Mouse (Mus musculus) midbrain, postnatal 0 days (tissue): ENCODE results near the gene Pacrg. TPM values are rescaled to one million over a fixed set of nuclear protein-coding genes. Genes with fewer than 3 reads are reported as not detected.

ENCODE experiments used
- ATAC-seq: fragments of 200-750 bp; cut with Nextera tagmentation; 2 replicates; pipeline ENCODE4 v1.8.0; 2017; ENCODE audit warnings: moderate number of reproducible peaks, mild to moderate bottlenecking, moderate TSS enrichment, moderate library complexity; ENCODE audit not compliant: low FRiP score
- DNase-seq: peaks from one replicate; pipeline ENCODE4 v3.0.0-alpha.2; 2015; ENCODE audit warnings: low spot score
- H3K27ac ChIP-seq: fragments of 300-500 bp; sonication (generic); 2 replicates; pipeline ENCODE4 v1.5.1; 2014; ENCODE audit warnings: low read depth, mild to moderate bottlenecking, low read length, mixed read lengths
- H3K27me3 ChIP-seq: fragments of 300-500 bp; sonication (generic); 2 replicates; pipeline ENCODE4 v1.6.1; 2014; ENCODE audit warnings: low read length, control low read depth, mixed read lengths; ENCODE audit not compliant: insufficient read depth
- H3K36me3 ChIP-seq: fragments of 300-500 bp; sonication (generic); 2 replicates; pipeline ENCODE4 v1.6.1; 2014; ENCODE audit warnings: low read length, control low read depth, mixed read lengths; ENCODE audit not compliant: insufficient read depth
- H3K4me1 ChIP-seq: fragments of 300-500 bp; sonication (generic); 2 replicates; pipeline ENCODE4 v1.6.1; 2014; ENCODE audit warnings: mild to moderate bottlenecking, control low read depth, antibody characterized with exemption, low read length, mixed read lengths; ENCODE audit not compliant: insufficient read depth
- H3K4me2 ChIP-seq: fragments of 300-500 bp; sonication (generic); 2 replicates; pipeline ENCODE4 v1.6.1; 2014; ENCODE audit warnings: low read depth, mild to moderate bottlenecking, low read length, mixed read lengths; ENCODE audit not compliant: poor library complexity, severe bottlenecking
- H3K4me3 ChIP-seq: fragments of 300-500 bp; sonication (generic); 2 replicates; pipeline ENCODE4 v1.5.1; 2014; ENCODE audit warnings: low read depth, mild to moderate bottlenecking, low read length, moderate library complexity
- H3K9ac ChIP-seq: fragments of 300-500 bp; sonication (generic); replicated peaks from 2 replicates; pipeline ENCODE4 v1.6.1; 2014; ENCODE audit warnings: mild to moderate bottlenecking, low read length, moderate library complexity, mixed read lengths; ENCODE audit not compliant: poor library complexity, severe bottlenecking
- H3K9me3 ChIP-seq: fragments of 300-500 bp; sonication (generic); 2 replicates; pipeline ENCODE4 v1.6.1; 2016; ENCODE audit warnings: low read length, control low read depth
- CTCF ChIP-seq: IDR thresholded peaks from 2 replicates; pipeline ENCODE4 v1.5.1; 2016; ENCODE audit warnings: antibody characterized with exemption, mild to moderate bottlenecking
- WGBS: fragments of 180-500 bp; shearing (Covaris S2); extraction: QIAGEN DNeasy Blood & Tissue Kit; methylation state at CpG from one replicate; pipeline ENCODE4 v1.1.7; 2014; 5-methylcytosine and 5-hydroxymethylcytosine counted together
- polyA plus RNA-seq: library from polyadenylated mRNA; unstranded; fragments of >200 nt; fragmentation: Nextera tagmentation; extraction: Ambion mirVana; gene quantifications from 2 replicates; pipeline ENCODE4 v1.2.1, GENCODE M21; 2015
- total RNA-seq: library from RNA; depleted of rRNA; stranded (reverse); fragments of >200 nt; gene quantifications from 2 replicates; pipeline ENCODE4 v1.2.3, GENCODE M21; 2014; rRNA removed

The Pacrg gene
- total RNA-seq (8.8 and 14.6 TPM in 2 replicates), polyA plus RNA-seq (20.6 and 23.0 TPM in 2 replicates)

DNA sequence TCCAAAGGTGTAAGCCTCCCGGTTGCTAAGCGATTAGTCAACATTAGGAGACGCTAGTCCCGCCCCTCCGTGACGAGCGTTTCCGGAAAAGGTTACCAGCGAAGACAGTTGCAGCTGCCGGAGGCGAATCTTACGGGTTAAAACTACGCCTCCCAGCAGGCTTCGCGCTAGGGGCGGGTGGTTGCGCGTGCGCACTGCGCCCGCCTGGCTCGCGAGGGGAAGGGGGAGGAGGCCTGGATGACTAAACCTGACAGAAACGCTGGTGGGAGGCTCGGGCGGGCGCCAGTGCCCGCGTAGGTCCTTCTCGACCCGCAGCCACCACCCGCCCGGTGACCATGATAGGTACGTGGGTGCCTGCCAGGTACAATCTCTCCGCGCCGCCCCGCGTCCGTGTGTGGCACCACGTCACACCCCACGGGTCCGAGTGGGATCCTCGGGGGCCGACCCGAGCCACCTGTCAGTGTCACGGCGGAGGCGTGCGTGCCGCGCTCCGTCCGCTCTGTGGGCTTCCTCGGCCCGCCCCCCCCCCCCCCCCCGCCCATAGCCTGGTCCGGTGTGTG is at the start of gene Pacrg, which contains the start of gene Prkn:
TSS of gene Pacrg (minus strand) at position 164 of the 560 bp plus-strand sequence.
TSS of gene Prkn (plus strand) at position 237 of the 560 bp plus-strand sequence.
- ATAC-seq: peak; percentile 96
- peak; percentile 18 for TF ChIP-seq CTCF
- peak within 1 kb of the TSS; percentile 66 for H3K4me2 ChIP-seq
- WGBS: under 1% methylated on average over 57 of the region's 58 CpGs
- H3K4me3 ChIP-seq: peak within 1 kb of the TSS; percentile 70
- no peaks in the 10 kb centered on the region for H3K9me3 ChIP-seq
- peak; percentile 100 for DNase-seq
- no peaks in the 10 kb centered on the region for H3K36me3 ChIP-seq
- H3K27me3 ChIP-seq: no peaks in the 10 kb centered on the region
- peak within 1 kb of the TSS; percentile 87 for H3K27ac ChIP-seq
- H3K4me1 ChIP-seq: no peaks in the 10 kb centered on the region
- H3K9ac ChIP-seq: peak within 1 kb of the TSS; percentile 87

DNA sequence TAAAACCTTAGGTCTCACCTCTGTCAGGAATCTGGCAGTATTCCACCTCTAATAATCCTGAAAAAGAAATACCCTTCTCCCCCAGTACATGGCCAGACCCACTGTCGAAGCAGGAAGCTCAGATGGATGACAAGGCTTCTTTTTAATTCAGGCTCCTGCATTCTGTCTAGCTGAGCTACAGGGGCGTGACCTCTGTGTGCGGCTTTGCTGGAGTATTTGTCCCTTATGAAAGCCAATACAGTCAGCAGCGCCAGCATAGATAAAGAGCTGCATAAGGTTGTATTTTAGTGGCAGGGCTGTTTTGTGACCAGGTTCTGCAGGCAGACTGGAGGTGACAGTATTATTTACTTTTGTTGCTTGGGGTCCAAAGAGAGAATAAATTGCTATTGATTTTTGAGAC is 47.8 kb upstream of the Pacrg start:
- Histone ChIP-seq H3K27me3 (no peaks in the 10 kb centered on the region), H3K4me1 (no peaks in the 10 kb centered on the region)
- DNase-seq: no peak

DNA sequence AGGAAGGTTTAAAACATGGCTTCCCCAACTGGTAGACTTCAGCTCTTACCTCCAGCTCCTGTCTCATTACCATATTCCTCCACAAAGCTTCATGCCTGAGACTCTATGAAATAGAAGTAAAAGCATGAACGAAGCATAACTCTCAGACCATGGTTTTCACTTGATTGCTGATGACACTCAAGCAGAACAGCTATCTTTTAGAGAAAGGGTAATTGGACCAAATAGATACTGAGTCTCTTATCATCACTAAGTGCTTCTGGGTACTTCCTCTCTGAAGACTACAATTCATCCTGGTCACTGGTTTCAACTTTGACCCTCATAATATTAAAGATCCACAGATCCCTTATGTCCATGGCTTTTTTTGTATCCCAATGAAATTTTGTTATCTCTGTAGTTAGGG is 42.1 kb upstream of the Pacrg start:
- no peak for DNase-seq
- 89% methylated on average over 1 of the region's 1 CpGs for WGBS
- Histone ChIP-seq H3K36me3 (no peaks in the 10 kb centered on the region), H3K9me3 (no peaks in the 10 kb centered on the region), H3K27ac (no peak overlapping the region), H3K9ac (no peak overlapping the region), H3K4me3 (no peak overlapping the region), H3K4me2 (no peak overlapping the region), H3K4me1 (no peaks in the 10 kb centered on the region), H3K27me3 (no peaks in the 10 kb centered on the region)
- ATAC-seq: no peak
- no peak for TF ChIP-seq CTCF

More for the DNA sequence above, 47.8 kb upstream of the Pacrg start:
- H3K27ac ChIP-seq: no peak overlapping the region
- H3K9me3 ChIP-seq: no peaks in the 10 kb centered on the region
- no peak overlapping the region for H3K4me3 ChIP-seq
- no peak for TF ChIP-seq CTCF
- no peaks in the 10 kb centered on the region for H3K36me3 ChIP-seq
- ATAC-seq: no peak
- 25% methylated on average over 4 of the region's 4 CpGs for WGBS
- no peak overlapping the region for H3K4me2 ChIP-seq
- H3K9ac ChIP-seq: no peak overlapping the region

DNA sequence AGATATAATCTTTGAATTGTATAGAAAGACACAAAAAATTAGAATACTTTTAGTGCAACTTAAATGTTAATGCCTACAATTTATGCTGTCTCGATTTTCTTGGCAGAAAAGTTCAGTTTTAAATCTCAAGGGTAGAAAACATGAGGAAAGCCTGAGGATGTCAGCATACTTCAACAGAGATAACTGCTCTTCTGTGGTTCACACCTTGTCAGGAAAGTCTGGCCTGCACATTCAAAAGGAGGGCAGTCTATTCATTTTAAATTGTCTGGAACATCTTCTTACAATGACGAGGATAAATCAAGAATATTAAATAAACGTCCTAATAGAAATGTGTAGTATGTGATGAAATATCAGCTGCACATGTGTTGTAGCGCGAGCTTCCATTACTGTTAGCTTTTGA is 38.9 kb upstream of the Pacrg start:
- no peak overlapping the region for H3K9ac ChIP-seq
- WGBS: 84% methylated on average over 5 of the region's 5 CpGs
- no peaks in the 10 kb centered on the region for H3K9me3 ChIP-seq
- H3K4me1 ChIP-seq: no peaks in the 10 kb centered on the region
- H3K4me2 ChIP-seq: no peak overlapping the region
- H3K27me3 ChIP-seq: no peaks in the 10 kb centered on the region
- no peaks in the 10 kb centered on the region for H3K36me3 ChIP-seq
- no peak overlapping the region for H3K4me3 ChIP-seq
- ATAC-seq: no peak
- DNase-seq: no peak
- H3K27ac ChIP-seq: no peak overlapping the region
- no peak for TF ChIP-seq CTCF

DNA sequence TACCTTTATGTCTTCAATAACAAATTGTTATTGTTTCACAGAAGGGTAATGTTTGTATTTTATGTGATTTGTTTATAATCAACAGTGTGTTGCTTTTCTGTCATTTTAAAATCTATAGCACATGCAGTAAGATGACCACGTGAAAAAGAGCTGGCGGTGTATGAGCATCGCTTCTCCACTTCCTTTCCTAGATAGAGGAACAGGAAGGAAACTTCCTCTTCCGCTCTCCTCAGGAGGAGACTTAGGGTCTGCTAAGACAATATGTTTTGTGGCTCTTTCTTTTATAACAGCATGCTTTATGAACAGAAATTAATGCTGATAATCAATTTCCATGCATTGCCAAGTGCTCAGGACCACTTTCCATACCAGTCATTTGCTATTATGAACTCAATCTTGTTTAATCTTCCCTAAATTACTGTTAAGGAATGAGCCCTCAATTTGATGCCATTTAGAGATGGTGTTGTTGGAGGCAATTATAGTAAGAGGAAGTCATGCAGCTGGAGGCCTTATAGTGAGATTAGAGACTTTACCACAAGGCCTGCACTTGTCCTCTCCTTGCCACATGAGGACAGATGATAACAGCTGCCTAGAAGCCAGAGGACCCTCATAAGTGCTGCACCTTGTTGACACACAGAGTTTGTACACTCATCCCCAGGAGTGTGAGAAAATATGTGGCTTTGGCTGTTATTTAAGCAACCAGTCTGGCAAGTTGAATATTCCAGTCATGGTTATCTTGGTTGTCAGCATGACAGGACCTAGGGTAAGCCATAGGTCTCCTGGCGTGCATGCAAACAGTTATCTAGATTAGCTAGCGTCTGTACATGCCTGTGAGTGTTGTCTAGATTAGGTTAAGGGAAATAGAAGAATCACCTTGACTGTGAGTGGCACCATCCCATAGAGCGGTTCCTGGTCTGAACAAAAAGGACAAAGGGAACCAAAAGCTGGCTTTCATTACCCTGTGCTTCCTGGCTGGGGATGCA is 34.4 kb upstream of the Pacrg start:
- Histone ChIP-seq H3K4me1 (no peaks in the 10 kb centered on the region), H3K4me2 (no peak overlapping the region), H3K4me3 (no peak overlapping the region), H3K27me3 (no peaks in the 10 kb centered on the region), H3K27ac (no peak overlapping the region), H3K36me3 (no peaks in the 10 kb centered on the region), H3K9me3 (no peaks in the 10 kb centered on the region), H3K9ac (no peak overlapping the region)
- DNase-seq (no peak), ATAC-seq (no peak)
- TF ChIP-seq CTCF: no peak
- 89% methylated on average over 7 of the region's 7 CpGs for WGBS

DNA sequence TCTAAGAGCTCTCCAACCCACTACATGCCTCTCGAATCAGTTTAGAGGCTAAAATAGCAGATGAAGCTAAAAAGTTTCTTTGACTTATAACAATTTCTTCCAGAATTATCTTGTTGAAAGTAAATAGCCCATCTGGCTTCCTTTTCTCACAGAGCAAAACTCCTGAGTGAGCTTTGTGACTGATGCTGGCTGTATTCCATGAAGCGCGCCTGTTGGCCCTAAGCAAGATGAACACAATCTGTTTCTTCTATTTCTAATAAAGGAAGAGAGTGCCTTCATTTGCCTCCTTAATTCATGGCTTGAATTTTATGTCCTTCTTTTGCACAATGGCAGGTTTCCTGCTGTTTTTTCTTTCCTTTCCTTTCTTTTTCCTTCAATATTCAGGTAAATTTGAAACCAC is 14.1 kb upstream of the Pacrg start:
- Histone ChIP-seq H3K4me3 (no peak overlapping the region), H3K4me1 (no peaks in the 10 kb centered on the region), H3K9ac (no peak overlapping the region), H3K36me3 (no peaks in the 10 kb centered on the region), H3K4me2 (no peak overlapping the region), H3K27me3 (no peaks in the 10 kb centered on the region), H3K9me3 (no peaks in the 10 kb centered on the region), H3K27ac (no peak overlapping the region)
- ATAC-seq (no peak), DNase-seq (peak; percentile 25)
- 89% methylated on average over 3 of the region's 3 CpGs for WGBS
- TF ChIP-seq CTCF: no peak
